Mouse (Mus musculus): Measurements from ENCODE around the gene Rbl1. TPM values are rescaled to one million over a fixed set of nuclear protein-coding genes. Genes with fewer than 3 reads are reported as not detected.
A peak's percentile ranks its signal among the peaks of the same experiment; 100 is the strongest.
"Not testable (repeated sequence)": the region's sequence is repeated elsewhere in the genome, so short reads cannot be mapped to it uniquely, and the experiment has no call there.

The Rbl1 gene
- 1 to 10 TPM; 3.6 to 6.1 (median 5.2) TPM for total RNA-seq (2022)

DNA sequence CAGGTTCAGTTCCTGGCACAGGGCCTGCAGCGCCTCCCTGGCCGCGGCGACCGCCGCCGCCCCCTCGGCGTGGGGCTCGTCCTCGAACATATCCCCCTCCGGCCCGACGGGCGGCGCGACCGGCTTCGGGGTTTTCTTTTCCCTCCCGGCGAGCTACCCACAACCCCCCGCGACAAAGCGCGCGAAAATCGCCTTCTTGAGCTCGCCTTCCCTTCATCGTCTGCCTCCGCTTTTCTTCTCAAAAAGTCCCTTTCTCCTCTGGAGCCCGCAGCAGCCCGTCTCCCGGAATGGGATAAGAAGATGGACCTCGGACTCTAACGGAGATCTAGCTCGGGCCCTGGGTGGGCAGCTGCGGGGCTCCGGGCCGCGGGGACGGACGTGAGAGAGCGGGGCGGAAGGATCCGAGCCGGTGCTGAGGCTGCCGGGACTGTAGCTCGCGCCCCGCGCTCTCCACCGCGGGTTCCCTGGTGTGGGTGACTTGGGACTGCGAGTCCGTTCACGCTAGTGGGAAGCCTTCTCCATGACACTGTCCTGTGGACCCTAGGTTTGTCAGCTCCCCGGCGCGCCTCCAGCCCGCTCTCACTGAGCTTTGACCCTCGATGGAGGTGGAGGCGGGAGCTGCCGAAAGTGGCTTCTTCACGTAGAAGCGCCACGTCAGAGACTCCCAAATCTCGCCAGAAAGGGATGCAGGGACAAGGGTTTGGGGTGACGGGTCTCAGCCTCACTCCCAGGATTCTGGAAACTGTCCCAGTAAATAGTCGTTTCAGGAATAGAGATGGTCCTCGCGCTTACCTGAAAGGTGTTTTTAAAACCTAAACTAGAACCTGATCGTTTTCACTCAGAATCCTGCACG lies at the start of gene Rbl1:
Gene Rbl1 (minus strand): TSS at position 169 of the 853 bp plus-strand sequence.
- peak; percentile 80 for DNase-seq

DNA sequence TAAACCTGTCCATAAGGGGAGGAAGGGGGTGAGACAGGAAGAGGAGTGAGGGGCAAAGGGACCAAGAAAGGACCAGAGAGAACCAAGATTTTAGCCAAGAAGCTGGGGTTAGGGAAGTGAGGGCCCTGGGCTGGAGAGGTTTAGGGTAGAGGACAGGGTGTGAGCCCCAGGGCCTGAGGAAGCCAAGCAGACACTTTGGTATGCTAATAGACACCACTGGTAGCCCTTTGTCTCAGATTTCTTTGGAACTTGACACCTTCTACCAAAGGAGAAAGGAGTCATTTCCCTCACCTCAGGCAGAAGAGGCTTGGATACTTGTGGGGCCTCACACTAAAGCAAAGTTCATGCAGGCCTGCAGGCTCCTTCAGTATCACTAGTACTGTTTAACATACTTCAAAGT lies 43.8 kb upstream of the Rbl1 start:
- DNase-seq = no peak

DNA sequence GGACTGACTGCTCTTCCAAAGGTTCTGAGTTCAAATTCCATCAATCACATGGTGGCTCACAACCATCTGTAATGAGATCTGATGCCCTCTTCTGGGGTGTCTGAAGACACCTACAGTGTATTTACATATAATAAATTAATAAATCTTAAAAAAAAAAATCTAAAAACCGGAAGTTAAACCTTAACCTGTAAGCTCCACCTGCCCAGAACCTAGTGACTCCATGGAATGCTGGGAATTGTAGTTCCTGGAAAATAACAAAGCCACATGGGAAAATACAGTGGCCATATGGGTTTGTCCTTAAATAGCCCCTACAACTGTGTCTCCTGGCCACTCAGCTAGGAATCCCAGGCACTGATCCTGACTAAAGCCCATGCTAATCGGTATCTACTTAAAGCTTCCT lies 41.3 kb upstream of the Rbl1 start:
- no peak for DNase-seq

DNA sequence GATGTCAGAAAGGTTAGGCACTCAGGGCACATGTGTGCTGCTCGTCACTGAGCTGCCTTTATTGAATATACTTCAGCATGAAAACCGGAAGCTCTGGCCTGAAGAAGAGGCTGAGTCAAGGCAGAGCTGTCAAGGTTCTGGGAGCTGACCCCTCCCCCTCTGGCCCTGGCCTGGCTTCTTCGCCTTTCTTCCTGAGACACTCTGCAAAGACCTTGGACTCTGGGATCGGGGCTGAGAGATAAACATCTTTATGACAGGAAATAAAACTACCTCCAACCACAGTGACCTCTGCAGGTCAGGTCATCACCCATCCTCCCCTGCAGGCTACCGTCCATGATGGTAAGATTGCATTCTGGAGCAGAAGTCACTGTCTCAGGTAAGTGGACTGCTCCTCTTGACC lies 40.7 kb upstream of the Rbl1 start:
- DNase-seq = peak; percentile 26

DNA sequence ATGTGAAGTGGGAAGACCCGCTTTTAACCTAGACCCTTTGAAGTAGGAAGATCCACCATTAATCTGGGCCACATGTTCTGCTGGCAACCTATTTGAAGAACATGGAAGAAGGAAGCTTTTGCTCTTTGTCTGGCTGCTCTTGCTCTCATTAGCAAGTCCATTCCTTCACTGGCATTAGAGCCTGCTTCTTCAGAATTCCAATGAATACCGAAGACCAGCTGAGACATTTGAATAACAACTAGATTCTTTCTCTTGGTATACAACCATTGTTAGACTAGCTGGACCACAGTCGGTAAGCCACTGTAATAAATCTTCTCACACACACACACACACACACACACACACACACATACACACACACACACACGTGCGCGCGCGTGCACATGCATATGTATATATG lies 31.6 kb upstream of the Rbl1 start:
- DNase-seq = no peak

DNA sequence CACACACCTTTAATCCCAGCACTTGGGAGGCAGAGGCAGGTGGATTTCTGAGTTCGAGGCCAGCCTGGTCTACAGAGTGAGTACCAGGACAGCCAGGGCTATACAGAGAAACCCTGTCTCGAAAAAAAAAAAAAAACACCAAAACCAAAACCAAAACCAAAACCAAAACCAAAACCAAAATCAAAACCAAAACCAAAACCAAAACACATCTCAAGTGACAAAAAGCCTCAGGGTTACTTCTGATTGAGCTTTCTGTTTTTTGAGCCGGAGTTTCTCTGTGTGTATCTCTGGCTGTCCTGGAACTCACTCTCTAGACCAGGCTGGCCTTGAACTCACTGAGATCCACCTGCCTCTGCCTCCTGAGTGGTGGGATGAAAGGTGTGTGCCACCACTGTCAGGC lies 17.6 kb upstream of the Rbl1 start:
- DNase-seq = not testable (repeated sequence)

DNA sequence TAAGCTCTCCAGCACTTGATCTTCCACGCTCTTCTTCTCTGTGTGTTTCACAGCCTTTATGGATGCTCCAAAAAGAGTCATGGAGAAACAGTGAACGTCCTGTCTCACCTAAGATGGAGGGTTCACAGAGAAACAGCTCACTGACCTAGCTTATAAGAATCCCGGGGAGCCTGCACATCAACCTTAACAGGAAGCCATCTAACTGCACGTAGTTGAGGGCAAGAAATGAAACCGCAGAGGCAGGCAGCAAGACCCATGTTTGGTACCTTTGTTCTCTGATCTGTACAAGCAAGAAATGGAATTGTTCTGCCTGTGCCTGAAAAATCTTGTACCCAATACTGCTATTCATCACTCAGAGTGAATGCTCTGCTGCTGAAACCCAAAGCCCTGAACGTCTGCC lies 15.8 kb upstream of the Rbl1 start:
- no peak for DNase-seq

DNA sequence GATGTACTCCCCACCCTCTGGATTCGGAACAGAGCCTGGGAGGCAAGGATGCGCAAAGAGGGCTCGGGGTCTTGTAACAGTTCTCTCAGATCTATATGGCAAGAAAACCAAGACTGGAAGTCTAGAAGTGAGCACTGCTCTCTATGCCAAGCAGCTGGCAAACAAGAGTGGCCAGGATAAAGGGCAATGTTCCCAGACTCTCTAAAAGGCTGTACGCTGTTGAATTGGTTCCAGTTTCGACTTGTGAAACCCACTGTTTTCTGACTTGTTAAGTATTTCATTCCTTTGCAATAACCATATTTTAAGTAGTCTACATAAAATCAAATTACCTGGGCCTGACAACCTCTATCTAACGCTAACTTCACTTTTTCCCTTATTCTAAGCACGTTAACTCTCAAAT lies 7.4 kb upstream of the Rbl1 start:
- no peak for DNase-seq

DNA sequence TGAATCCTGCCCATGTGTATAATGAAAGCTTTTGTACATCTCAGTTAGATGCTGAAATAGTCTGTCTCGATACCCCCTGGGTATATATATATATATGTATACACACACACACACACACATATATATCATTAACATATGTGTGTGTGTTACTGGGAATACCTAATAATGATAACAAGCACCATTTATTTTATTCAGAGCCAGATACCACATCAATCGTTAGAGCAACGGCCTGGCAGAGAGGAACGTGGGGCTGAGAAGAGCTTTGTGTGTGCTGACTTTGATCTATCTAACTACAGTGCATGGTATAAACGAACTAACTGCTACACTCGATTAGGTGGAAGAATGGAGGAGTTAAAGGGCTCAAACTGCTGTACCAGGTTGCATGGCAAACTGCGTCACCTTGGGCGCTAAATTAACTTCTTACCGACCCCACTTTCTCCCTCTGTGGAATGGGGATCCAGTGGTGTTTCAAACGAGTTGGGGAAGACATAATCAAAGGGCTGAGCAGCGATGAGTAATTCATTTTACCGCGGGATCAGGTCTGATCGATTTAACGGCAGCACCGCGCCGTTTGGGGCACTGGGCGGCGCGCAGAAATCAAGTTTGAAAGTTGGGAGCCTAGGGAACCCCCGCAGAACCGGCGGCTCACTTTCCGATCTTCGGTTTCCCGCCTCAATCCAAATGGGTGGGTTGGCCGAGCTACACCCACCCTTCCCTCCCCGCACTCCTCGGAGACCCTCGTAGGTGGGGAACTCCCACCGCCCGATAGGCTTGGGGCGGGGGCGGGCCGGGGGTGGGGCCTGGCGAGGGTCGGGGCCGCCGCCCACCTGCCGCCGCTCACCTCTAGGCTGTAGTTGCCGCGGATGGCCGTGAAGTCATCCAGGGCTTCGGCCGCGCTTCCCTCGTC lies 622 bp downstream of the Rbl1 start:
- DNase-seq = peak; percentile 7

DNA sequence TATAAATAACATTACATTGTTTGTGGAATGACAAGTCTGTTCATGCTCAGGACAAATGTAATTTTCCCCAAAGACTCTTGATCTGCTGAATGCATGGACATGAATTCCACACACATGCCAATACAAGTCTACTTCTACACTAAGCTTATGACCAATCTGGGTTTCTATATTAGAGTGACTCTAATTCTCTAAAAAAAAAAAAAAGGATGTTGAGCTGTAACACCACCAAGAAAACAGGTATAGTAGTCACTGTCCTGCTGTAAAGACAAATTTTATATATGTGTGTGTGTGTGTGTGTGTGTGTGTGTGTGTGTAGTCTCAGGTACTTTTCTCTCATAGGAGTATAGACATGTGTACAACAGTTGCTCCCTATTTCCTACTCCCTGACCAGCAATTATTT lies 1.3 kb downstream of the Rbl1 start:
- no peak for DNase-seq

DNA sequence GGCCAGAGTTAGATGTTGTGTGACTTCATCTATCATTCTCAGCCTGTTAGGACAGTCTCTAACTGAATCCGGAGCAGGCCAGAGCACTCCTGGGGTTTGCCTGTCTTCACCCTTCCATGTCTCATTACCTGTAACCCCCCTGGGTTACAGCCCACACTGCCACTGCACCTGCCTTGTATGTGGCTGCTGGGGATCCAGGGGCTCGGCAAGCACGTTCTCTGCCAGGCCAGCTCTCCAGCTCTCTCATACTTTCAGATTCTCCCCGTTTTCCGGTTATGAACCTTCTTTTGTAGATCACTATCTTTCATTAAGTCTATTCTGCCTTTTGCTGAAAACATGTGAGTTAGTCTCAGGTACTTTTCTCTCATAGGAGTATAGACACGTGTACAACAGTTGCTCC lies 2.0 kb downstream of the Rbl1 start:
- DNase-seq = no peak

DNA sequence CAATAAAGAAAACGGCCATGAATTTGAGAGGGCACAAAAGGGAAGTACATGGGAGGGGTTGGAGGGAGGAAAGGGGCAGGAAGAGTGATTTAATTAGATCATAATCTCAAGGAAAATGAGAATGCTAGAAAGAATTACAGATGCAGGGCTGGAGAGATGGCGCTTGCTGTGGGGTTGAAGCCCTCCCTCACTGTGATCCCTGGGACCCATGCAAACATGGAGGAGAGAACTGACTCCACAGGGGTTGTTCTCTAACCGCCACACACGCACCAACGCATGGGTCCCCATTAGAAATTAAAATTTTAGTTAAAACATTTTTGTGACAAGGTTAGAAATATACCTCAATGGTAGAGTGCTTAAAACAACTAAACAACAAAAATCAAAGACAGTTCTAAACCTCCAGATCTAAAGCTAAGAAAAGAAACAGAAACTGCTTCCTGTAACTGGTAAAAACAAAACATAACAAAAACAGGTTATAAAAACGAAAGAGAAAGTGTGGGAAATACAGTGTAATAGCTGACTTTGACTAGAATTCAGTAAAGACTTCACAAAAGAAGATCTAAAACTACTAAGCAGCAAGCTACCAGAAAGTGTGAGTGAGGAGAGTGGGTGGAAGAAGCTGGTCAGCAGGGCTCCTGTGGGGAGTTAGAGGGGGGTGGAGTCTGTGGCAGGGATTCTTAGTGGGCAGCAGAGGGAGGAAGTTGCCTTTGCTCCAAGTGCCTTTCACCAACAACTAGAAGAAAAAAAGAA lies 3.1 kb downstream of the Rbl1 start:
- peak; percentile 6 for DNase-seq

DNA sequence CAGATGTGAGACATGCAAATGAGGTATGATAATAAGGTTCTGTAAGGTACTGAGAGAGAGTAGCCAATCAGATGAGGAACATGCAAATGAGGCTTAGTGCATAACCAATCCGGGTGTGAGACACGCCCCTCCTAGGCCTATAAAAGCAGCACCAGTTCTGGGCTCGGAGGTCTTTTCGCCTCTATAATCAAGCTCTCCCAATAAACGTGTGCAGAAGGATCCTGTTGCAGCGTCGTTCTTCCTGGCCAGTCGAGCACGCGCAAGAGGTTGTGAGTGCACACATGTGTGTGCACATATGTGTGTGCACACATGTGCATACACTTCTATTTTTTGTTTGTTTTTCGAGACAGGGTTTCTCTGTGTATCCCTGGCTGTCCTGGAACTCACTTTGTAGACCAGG lies 5.9 kb downstream of the Rbl1 start:
- not testable (repeated sequence) for DNase-seq

DNA sequence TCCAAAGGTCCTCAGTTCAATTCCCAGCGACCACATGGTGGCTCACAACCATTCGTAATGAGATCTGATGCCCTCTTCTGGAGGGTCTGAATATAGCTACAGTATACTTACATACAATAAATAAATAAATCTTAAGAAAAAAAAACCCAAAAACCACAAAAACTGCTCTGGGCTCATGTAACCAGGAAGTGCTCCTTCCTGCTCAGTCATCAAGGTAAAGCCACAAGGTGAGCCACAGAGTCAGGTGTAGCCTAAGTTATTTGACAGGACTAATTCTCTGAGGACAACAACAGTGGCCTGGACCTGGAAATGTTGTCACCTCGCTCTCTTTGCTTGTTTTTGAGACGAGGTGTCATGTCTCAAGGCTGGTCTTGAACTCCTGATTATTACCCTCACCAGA lies 13.7 kb downstream of the Rbl1 start:
- no peak for DNase-seq

DNA sequence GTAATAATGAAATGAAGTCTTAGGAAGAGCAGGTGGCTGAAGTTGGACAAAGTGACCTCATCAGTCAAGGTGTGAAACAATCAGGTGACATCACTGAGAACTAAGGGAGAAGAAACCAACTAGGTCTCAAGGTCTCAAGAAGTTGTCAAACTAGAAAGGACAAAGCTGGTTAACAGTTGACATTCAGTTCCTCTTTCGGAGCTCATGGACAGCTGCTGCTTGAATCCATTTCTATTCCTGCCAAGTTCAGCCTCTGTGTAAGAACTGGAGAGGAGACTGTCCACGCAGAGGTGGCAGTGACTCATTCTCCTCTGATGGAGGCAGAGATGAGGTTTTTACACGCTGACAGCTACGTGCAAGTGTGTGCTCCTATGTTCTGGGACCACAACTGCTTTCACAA lies 17.1 kb downstream of the Rbl1 start:
- no peak for DNase-seq

DNA sequence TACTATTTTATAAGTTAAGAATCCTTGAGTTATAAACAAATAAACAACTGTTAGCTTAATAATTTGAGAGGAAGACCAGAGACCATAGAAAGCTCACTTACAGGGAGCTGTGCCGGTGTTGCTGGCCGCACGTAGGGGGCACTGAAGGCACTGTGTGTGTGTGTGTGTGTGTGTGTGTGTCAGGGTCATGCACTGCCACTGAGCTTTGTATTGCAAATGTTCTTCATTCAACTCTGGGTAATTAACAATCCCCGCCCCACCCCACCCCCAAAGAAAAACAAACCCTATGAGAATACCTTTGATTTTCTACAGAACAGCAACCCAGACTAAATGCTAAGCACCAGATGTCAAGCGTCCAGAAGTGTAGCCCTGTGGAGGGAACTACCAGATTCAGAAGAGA lies 17.8 kb downstream of the Rbl1 start:
- no peak for DNase-seq

DNA sequence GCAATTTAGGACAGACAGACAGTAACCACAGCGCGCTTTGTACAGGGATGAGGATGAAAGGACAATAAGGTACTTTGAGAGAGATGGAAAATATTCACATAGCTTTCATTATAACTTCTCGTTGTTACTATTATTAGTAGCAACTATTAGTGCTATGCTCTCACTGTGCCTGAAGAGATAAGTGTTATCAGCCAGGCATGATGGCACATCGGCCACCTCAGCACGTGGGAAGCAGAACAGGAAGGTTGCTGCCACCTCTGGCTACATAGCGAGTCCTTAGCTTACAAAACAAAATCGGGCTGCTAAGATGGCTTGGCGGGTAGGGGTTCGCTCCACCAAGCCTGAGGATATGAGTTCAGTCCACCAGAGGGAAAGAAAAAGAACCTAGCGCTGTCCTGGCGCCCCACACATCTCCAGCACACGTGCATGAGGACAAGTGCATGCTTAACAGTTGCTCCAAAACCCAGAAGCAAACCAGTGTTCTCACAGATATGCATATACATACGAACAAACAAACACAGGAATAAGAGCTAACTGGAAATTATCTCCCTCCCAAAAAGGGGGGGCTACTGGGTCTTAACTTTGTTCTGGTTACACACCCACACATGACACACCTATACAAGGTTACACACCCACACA lies 19.2 kb downstream of the Rbl1 start:
- no peak for DNase-seq

DNA sequence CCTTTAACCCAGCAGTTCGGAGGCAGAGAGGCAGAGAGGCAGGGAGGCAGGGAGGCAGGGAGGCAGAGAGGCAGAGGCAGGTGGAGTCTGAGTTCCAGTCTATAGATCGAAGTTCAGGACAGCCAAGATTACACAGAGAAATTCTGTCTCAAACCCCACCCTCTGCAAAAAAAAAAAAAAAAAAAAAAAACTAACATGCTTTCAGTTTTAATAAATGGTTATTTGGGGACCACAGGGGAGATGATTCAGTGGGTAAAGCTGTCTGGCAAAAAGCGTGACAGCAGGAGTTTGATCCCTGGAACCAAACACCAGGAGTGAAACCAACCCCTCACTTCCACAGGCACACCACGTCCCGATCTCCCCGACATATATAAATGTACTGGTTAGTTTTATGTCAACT lies 26.2 kb downstream of the Rbl1 start:
- DNase-seq = no peak

DNA sequence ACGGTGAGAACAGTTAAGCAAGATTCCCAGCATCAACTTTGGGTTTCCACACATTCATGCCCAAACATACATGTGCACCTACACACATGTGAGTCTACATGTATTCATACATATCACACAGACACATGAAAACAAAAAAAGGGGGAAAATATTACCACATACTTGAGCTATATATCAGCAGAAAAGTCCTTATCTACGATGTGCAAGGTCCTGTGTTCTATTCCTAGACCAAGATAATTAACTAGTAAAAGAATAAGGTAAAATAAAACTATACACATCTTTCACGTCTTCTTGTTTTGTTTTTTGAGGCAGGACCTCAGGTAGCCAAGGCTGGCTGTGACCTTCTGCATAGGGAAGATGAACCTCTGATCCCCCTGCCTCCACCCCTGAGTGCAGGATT lies 28.1 kb downstream of the Rbl1 start:
- DNase-seq = no peak

DNA sequence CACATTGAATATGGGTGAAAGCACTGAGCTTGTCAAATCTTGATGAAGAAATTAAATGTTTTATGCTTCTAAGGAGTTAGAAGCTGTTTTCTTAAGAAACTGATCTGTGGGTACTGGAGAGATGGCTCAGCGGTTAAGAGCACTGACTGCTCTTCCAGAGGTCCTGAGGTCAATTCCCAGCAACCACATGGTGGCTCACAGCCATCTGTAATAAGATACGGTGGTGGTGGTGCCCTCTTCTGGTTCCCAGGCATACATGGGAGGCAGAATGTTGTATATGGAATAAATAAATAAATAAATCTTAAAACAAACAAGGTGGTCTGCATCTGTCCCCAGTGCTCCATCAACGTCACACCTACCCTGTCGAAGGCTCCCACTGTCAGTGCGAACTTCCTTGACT lies 29.9 kb downstream of the Rbl1 start:
- DNase-seq = no peak

DNA sequence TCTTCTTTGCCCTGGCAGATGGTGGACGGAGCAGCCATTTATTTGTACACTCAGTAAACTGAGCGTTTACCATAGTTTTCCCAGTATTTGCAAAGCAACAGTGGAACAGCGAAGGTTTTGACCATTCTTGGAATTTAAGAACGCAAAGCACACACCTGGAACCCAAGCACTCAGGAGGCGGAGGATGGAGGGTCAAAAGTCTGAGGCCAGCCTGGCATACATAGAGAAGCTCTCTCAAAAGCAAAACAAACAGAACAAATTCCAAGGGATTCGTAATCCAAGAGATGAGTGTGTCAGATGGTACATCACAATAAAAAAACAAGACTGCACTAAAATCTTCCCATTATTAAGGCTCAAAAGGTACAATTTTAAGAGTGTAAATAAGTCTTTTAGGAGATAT lies 30.8 kb downstream of the Rbl1 start:
- DNase-seq = no peak

DNA sequence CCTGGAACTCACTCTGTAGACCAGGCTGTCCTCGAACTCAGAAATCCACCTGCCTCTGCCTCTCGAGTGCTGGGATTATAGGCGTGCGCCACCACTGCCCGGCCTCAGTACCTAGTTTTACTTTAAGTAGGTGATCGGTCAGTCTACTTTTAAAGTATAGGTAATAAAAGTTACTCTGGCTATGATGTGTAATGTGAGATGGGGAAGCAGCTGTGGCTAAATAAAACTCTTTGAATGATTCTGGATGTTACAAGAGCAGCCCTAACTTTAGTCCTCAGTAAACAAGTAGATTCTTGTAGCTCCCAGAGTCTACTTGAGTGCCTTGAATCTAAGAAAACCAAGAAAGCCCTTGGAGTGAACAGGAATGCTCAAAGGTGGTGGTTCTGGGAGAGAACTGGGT lies 31.4 kb downstream of the Rbl1 start:
- no peak for DNase-seq

DNA sequence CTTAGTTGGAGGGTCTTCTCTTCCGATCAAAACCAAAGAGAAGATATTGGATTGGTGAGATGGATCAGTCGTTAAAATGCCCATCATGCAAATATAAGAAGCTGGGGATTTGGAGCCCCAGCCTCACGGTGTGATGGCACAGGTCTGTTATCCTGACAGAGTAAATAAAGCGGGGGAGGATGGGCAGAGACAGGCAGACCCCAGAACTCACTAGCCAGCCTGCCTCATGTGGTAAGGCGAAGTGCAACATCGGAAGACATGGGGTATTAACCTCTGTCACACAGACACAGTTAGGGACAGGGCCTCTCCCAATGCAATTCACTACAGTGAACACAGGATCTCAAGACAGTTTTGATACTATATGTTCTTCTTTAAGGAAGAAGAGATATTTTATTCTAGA lies 33.7 kb downstream of the Rbl1 start:
- no peak for DNase-seq
